Mouse (Mus musculus) MEL (cell line): ENCODE results near the gene Ttc21b. TPM values are rescaled to one million over a fixed set of nuclear protein-coding genes. Genes with fewer than 3 reads are reported as not detected.

Source experiments
- DNase-seq: peaks from one replicate; pipeline ENCODE4 v3.0.0; 2011; ENCODE audit warnings: low read depth, low spot score
- H3K27ac ChIP-seq: 2 replicates; pipeline ENCODE4 v1.5.1; 2012; ENCODE audit warnings: low read depth, mild to moderate bottlenecking, control low read depth, low read length, moderate library complexity; ENCODE audit not compliant: control insufficient read depth
- H3K27me3 ChIP-seq, 2 experiments: fragments of 150-350 bp in 1 of 2; sonication (generic) in 1 of 2; 2 replicates each; pipeline ENCODE4 v1.6.1; 2012; ENCODE audit warnings: low read length in 2 of 2, mild to moderate bottlenecking in 2 of 2, improper control_type of control experiment in 1 of 2, moderate library complexity in 1 of 2; ENCODE audit not compliant: insufficient read depth in 2 of 2, control insufficient read depth in 1 of 2
- H3K36me3 ChIP-seq, 2 experiments: 2 replicates each; pipeline ENCODE4 v1.6.1; 2012 to 2014; ENCODE audit warnings: low read length in 2 of 2, improper control_type of control experiment in 1 of 2, inconsistent platforms in 1 of 2, mild to moderate bottlenecking in 1 of 2; ENCODE audit not compliant: insufficient read depth in 2 of 2, control insufficient read depth in 1 of 2
- H3K4me1 ChIP-seq, 2 experiments: fragments of 150-350 bp in 1 of 2; sonication (generic) in 1 of 2; 2 replicates each; pipeline ENCODE4 v1.6.1; 2012; ENCODE audit warnings: low read length in 2 of 2, improper control_type of control experiment in 1 of 2, mild to moderate bottlenecking in 1 of 2; ENCODE audit not compliant: insufficient read depth in 2 of 2, control insufficient read depth in 1 of 2
- H3K4me3 ChIP-seq, 2 experiments: fragments of 150-350 bp in 1 of 2; sonication (generic) in 1 of 2; 2 replicates each; pipeline ENCODE4 v1.5.1; 2012; ENCODE audit warnings: low read depth in 2 of 2, low read length in 2 of 2, mild to moderate bottlenecking in 2 of 2, moderate library complexity in 2 of 2, control low read depth in 1 of 2, improper control_type of control experiment in 1 of 2; ENCODE audit not compliant: control insufficient read depth in 1 of 2, insufficient read depth in 1 of 2
- H3K79me2 ChIP-seq: 2 replicates; pipeline ENCODE4 v1.6.1; 2012; ENCODE audit warnings: mild to moderate bottlenecking, low read length, moderate library complexity; ENCODE audit not compliant: control insufficient read depth, poor library complexity, insufficient read depth
- H3K9ac ChIP-seq: 2 replicates; pipeline ENCODE4 v1.6.1; 2012; ENCODE audit warnings: low read depth, mild to moderate bottlenecking, control low read depth, low read length, moderate library complexity; ENCODE audit not compliant: control insufficient read depth, poor library complexity, severe bottlenecking
- H3K9me3 ChIP-seq: fragments of 150-350 bp; sonication (generic); replicated peaks from 2 replicates; pipeline ENCODE4 v1.6.1; 2012; ENCODE audit warnings: mild to moderate bottlenecking, low read length, improper control_type of control experiment, moderate library complexity; ENCODE audit not compliant: insufficient read depth
- BHLHE40 ChIP-seq: IDR thresholded peaks from 2 replicates; pipeline ENCODE4 v1.6.1; 2012; ENCODE audit warnings: low read depth, mild to moderate bottlenecking, inconsistent platforms, low read length, improper control_type of control experiment, borderline replicate concordance
- CTCF ChIP-seq, 3 experiments: IDR thresholded peaks in 2 of 3; conservative IDR thresholded peaks in 1 of 3; 2 replicates each; pipeline ENCODE4 v1.5.1; 2011 to 2012; ENCODE audit warnings: low read length in 3 of 3, low read depth in 2 of 3, mild to moderate bottlenecking in 2 of 3, improper control_type of control experiment in 1 of 3, inconsistent platforms in 1 of 3, mixed read lengths in 1 of 3, moderate library complexity in 1 of 3; ENCODE audit not compliant: control insufficient read depth in 1 of 3, insufficient read depth in 1 of 3, poor library complexity in 1 of 3, severe bottlenecking in 1 of 3
- EP300 ChIP-seq, 2 experiments: IDR thresholded peaks; 2 replicates each; pipeline ENCODE4 v1.6.1; 2011; ENCODE audit warnings: improper control_type of control experiment in 2 of 2, low read length in 2 of 2, low read depth in 1 of 2, mild to moderate bottlenecking in 1 of 2
- GATA1 ChIP-seq: IDR thresholded peaks from 2 replicates; pipeline ENCODE4 v1.6.1; 2011; ENCODE audit warnings: low read depth, low read length, improper control_type of control experiment
- HCFC1 ChIP-seq: IDR thresholded peaks from 2 replicates; pipeline ENCODE4 v1.6.1; 2012; ENCODE audit warnings: low read depth, mild to moderate bottlenecking, inconsistent platforms, low read length, improper control_type of control experiment, moderate library complexity
- MAZ ChIP-seq: IDR thresholded peaks from 2 replicates; pipeline ENCODE4 v1.6.1; 2012; ENCODE audit warnings: low read depth, mild to moderate bottlenecking, inconsistent platforms, low read length, improper control_type of control experiment
- MXI1 ChIP-seq: IDR thresholded peaks from 2 replicates; pipeline ENCODE4 v1.6.1; 2011; ENCODE audit warnings: mild to moderate bottlenecking, low read depth, low read length, improper control_type of control experiment
- MYB ChIP-seq: IDR thresholded peaks from 2 replicates; pipeline ENCODE4 v1.6.1; 2011; ENCODE audit warnings: mild to moderate bottlenecking, low read depth, low read length, improper control_type of control experiment
- NRF1 ChIP-seq: IDR thresholded peaks from 2 replicates; pipeline ENCODE4 v1.6.1; 2014; ENCODE audit warnings: low read depth, mild to moderate bottlenecking, inconsistent platforms, low read length, improper control_type of control experiment, moderate library complexity; ENCODE audit not compliant: poor library complexity, insufficient read depth, severe bottlenecking
- POLR2A ChIP-seq, 2 experiments: IDR thresholded peaks; 2 replicates each; pipeline ENCODE4 v1.6.1; 2011 to 2012; ENCODE audit warnings: low read length in 2 of 2, mild to moderate bottlenecking in 2 of 2, control low read depth in 1 of 2, improper control_type of control experiment in 1 of 2, low read depth in 1 of 2, moderate library complexity in 1 of 2; ENCODE audit not compliant: control insufficient read depth in 1 of 2, insufficient read depth in 1 of 2, poor library complexity in 1 of 2
- POLR2AphosphoS5 ChIP-seq: IDR thresholded peaks from 2 replicates; pipeline ENCODE4 v1.6.1; 2012; ENCODE audit warnings: low read depth, borderline replicate concordance, mild to moderate bottlenecking, inconsistent platforms, low read length, moderate library complexity, mixed read lengths
- RAD21 ChIP-seq: IDR thresholded peaks from 2 replicates; pipeline ENCODE4 v1.6.1; 2011; ENCODE audit warnings: mild to moderate bottlenecking, low read depth, low read length, improper control_type of control experiment
- RCOR1 ChIP-seq: IDR thresholded peaks from 2 replicates; pipeline ENCODE4 v1.6.1; 2012; ENCODE audit warnings: low read depth, mild to moderate bottlenecking, inconsistent platforms, low read length, improper control_type of control experiment
- SIN3A ChIP-seq: IDR thresholded peaks from 2 replicates; pipeline ENCODE4 v1.6.1; 2012; ENCODE audit warnings: low read length, improper control_type of control experiment, inconsistent platforms
- TAL1 ChIP-seq: IDR thresholded peaks from 2 replicates; pipeline ENCODE4 v1.6.1; 2012; ENCODE audit warnings: mild to moderate bottlenecking, inconsistent platforms, low read length, moderate library complexity, mixed read lengths
- UBTF ChIP-seq: IDR thresholded peaks from 2 replicates; pipeline ENCODE4 v1.6.1; 2012; ENCODE audit warnings: low read depth, mild to moderate bottlenecking, inconsistent platforms, low read length, improper control_type of control experiment, moderate library complexity, borderline replicate concordance; ENCODE audit not compliant: insufficient read depth
- USF1 ChIP-seq: IDR thresholded peaks from 2 replicates; pipeline ENCODE4 v1.6.1; 2014; ENCODE audit warnings: low read depth, mild to moderate bottlenecking, inconsistent platforms, low read length, improper control_type of control experiment, moderate library complexity
- USF2 ChIP-seq, 2 experiments: IDR thresholded peaks; 2 replicates each; pipeline ENCODE4 v1.6.1; 2011 to 2012; ENCODE audit warnings: improper control_type of control experiment in 2 of 2, low read length in 2 of 2, borderline replicate concordance in 1 of 2, inconsistent platforms in 1 of 2, low read depth in 1 of 2, mild to moderate bottlenecking in 1 of 2; ENCODE audit not compliant: insufficient read depth in 1 of 2
- ZC3H11A ChIP-seq: IDR thresholded peaks from 2 replicates; pipeline ENCODE4 v1.6.1; 2012; ENCODE audit warnings: low read depth, mild to moderate bottlenecking, inconsistent platforms, low read length, improper control_type of control experiment
- ZKSCAN1 ChIP-seq: IDR thresholded peaks from 2 replicates; pipeline ENCODE4 v1.6.1; 2012; ENCODE audit warnings: low read depth, mild to moderate bottlenecking, inconsistent platforms, low read length, improper control_type of control experiment, moderate library complexity
- polyA plus RNA-seq, 2 experiments: library from polyadenylated mRNA; stranded (reverse) in 1 of 2; unstranded in 1 of 2; fragments of >175 nt in 1 of 2; fragments of >200 nt in 1 of 2; gene quantifications; 2 replicates each; pipeline versions ENCODE4 v1.2.1 to v1.2.4; 2012; ENCODE audit warnings: low replicate concordance in 2 of 2, low read depth in 1 of 2; ENCODE audit not compliant: insufficient read length in 2 of 2, insufficient read depth in 1 of 2, missing spikeins in 1 of 2
- total RNA-seq: library from RNA; depleted of rRNA; stranded (reverse); fragments of 300-350 nt; gene quantifications from 2 replicates; pipeline ENCODE4 v1.2.3, GENCODE M21; 2012

Gene Ttc21b
- total and polyA plus RNA-seq, 3 experiments = not detected

DNA sequence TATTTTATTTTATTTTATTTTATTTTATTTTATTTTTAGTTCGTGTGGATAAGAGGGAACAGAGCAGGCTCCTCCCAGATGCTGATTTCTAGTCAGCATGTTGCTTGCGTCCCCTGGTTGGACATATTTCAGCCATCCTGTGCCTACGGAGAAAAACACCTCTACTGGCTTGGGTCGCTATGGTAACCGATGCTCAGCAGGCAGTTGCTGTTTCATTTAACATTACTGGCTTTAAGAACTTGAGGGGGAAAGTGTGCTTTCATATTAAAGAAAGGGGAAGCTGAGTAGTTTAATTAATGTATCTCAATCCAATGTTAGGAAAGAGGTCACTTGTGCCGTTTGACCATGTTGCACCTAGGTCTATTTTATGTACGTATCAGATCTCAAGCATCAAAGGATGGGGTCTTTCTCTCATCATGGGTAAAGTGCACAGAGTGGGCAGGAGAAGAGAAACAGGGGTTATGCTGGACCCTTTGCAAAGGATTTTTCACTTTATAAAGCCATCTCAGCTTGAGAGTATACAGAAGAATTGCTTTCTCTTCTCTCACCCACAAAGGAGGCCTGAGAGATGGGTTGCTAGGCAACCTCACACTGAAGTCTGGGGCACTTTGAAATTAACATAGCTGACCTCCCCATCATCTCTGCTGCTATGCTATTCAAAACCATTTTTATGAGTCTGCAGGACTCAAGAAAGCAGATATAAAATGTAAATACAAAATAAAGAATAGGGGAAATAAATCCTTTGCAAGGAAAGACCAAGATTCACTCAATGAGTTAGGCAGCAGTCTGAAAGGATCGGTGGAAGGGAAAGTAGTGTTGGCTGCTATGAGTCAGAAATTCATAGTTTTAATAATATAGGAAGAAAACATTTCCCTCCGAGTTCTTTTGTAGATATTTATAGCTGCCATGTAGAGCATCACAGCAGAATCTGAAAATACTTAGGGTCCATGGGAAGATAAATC, 78.2 kb downstream of the Ttc21b start:
- Histone ChIP-seq H3K4me1 (no peaks in the 10 kb centered on the region), H3K9me3 (no peaks in the 10 kb centered on the region), H3K4me3 (no peak overlapping the region), H3K27ac (no peak overlapping the region), H3K36me3 (no peaks in the 10 kb centered on the region), H3K27me3 (no peaks in the 10 kb centered on the region), H3K79me2 (no peaks in the 10 kb centered on the region), H3K9ac (no peak overlapping the region)
- no peak for TF ChIP-seq RCOR1
- no peak for TF ChIP-seq CTCF (IDR thresholded peaks at IDR 0.05 in 2 of 3, conservative IDR thresholded peaks at IDR 0.05 in 1 of 3; ENCODE audit: control insufficient read depth in 1 of 3, insufficient read depth in 1 of 3, low read depth in 2 of 3, low read length in 3 of 3, poor library complexity in 1 of 3, severe bottlenecking in 1 of 3)
- no peak for TF ChIP-seq MYB
- TF ChIP-seq USF1 = no peak
- no peak for TF ChIP-seq EP300 (IDR thresholded peaks at IDR 0.05; ENCODE audit: low read depth in 1 of 2, low read length in 2 of 2)
- no peak for TF ChIP-seq USF2 (IDR thresholded peaks at IDR 0.05; ENCODE audit: borderline replicate concordance in 1 of 2, insufficient read depth in 1 of 2, low read depth in 1 of 2, low read length in 2 of 2)
- TF ChIP-seq UBTF = no peak
- TF ChIP-seq HCFC1 = no peak
- TF ChIP-seq ZKSCAN1 = no peak
- TF ChIP-seq POLR2AphosphoS5 = no peak
- TF ChIP-seq TAL1 = no peak
- TF ChIP-seq NRF1 = no peak
- TF ChIP-seq MAZ = no peak
- no peak for TF ChIP-seq MXI1
- TF ChIP-seq POLR2A (IDR thresholded peaks at IDR 0.05; ENCODE audit: control insufficient read depth in 1 of 2, insufficient read depth in 1 of 2, low read depth in 1 of 2, low read length in 2 of 2, poor library complexity in 1 of 2) = no peak
- no peak for TF ChIP-seq ZC3H11A
- no peak for TF ChIP-seq BHLHE40
- TF ChIP-seq RAD21 = no peak
- no peak for TF ChIP-seq SIN3A
- no peak for TF ChIP-seq GATA1
- DNase-seq = no peak
